In the genomic region with DNA sequence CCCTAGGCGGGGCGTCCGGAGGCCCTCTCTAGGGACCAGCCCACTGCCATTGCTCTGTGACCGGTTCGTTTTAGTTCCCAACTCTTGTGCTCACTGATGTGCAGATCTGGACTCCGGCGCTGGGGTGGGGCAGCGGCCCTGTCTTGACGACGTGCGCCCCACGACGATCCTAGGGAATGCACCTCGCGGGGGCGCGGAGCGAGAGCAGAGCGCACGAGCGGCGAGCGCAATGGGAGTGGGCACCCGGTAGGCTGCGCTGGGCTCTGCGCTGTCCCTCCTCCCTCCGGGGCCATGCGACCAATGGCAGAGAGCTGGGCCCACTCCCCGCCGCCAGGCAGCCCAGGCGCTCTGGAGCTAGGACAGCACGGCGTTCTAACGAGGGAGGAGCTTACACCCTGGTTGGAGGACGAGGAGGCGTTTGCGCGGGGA, we compare ENCODE assay signal across 10 mouse cellular contexts. TPM values are rescaled to one million over a fixed set of nuclear protein-coding genes. Genes with fewer than 3 reads are reported as not detected.
DNase-seq lines count a peak whose midpoint lies in the region; ATAC-seq and TF ChIP-seq lines count a peak whose summit lies in the region.
"Had no signal": no experiment of that assay in that cellular context is flagged by ENCODE, and none has a peak within 500 bp of the region (broad histone marks: within the 10 kb centered on the region; RNA-seq: fewer than 3 reads in every experiment).

Sertm1 (minus strand) TSS at position 245 of the 429 bp plus-strand sequence.

- WGBS in stomach, postnatal 0 days: under 1% methylated on average over 38 of the region's 38 CpGs

- ATAC-seq in stomach, postnatal 0 days (ENCODE audit: low FRiP score, low TSS enrichment): no peak; the same call in 1 of the 2 replicates

- intact Hi-C loops in gastrocnemius, adult 2 months (cut with DNase I): no loop called here

- H3K4me1 ChIP-seq in stomach, postnatal 0 days (replicated peaks; ENCODE audit: control insufficient read depth, insufficient read depth): no peaks in the 10 kb centered on the region

- TF ChIP-seq EP300 in stomach, postnatal 0 days (optimal IDR thresholded peaks at IDR 0.05): no peak

- no peak for TF ChIP-seq CTCF in gastrocnemius, adult 2 months (IDR thresholded peaks at IDR 0.05)
- peak; percentile 14; the same call in 1 of the 2 replicates for TF ChIP-seq CTCF in stomach, postnatal 0 days (IDR thresholded peaks at IDR 0.05; ENCODE audit: low read depth)

- no peaks in the 10 kb centered on the region for H3K9me3 ChIP-seq in stomach, postnatal 0 days (ENCODE audit: control insufficient read depth, low read length)

- H3K4me2 ChIP-seq in stomach, postnatal 0 days (replicated peaks; ENCODE audit: low read depth): peak within 1 kb of the TSS; percentile 67

- no peak within 1 kb of the TSS for H3K27ac ChIP-seq in gastrocnemius, adult 2 months
- H3K27ac ChIP-seq in stomach, postnatal 0 days (replicated peaks): no peak within 1 kb of the TSS
- H3K27ac ChIP-seq: macrophage had no signal

- DNase-seq in gastrocnemius, adult 2 months: peak; percentile 15
- DNase-seq in gastrocnemius, adult 18-20 months (ENCODE audit: low spot score): no peak
- DNase-seq in ZHBTc4 (ENCODE audit: low read depth, low spot score): peak; percentile 73
- DNase-seq in frontal cortex, postnatal 10 days (ENCODE audit: low spot score in 2 of 2): peak; percentile 44 to 64
- peak; percentile 69 to 75 for DNase-seq in layer of hippocampus, adult 8-10 months (ENCODE audit: low spot score in 2 of 2)
- DNase-seq in mesoderm, embryonic 11.5 days (ENCODE audit: low read depth, low spot score): peak; percentile 78
- peak; percentile 29 for DNase-seq in stomach, postnatal 0 days (ENCODE audit: low spot score)
- no peak for DNase-seq in urinary bladder, postnatal 14 days (ENCODE audit: low spot score)

- no peak within 1 kb of the TSS for H3K9ac ChIP-seq in stomach, postnatal 0 days (ENCODE audit: low read length)

- peaks cover 3% of the 10 kb centered on the region; the same call in 1 of the 2 replicates for H3K27me3 ChIP-seq in stomach, postnatal 0 days (ENCODE audit: control insufficient read depth, insufficient read depth, low read length)

- H3K36me3 ChIP-seq in stomach, postnatal 0 days (ENCODE audit: control insufficient read depth, insufficient read depth, low read length): no peaks in the 10 kb centered on the region
- H3K36me3 ChIP-seq: G1E had no signal

- peak within 1 kb of the TSS; percentile 53 for H3K4me3 ChIP-seq in gastrocnemius, adult 2 months
- peak within 1 kb of the TSS; percentile 36 for H3K4me3 ChIP-seq in stomach, postnatal 0 days (ENCODE audit: low read depth, low read length)

RNA-seq across cellular contexts. Expression of gene Sertm1, which starts in this region (rescaled TPM):
- total RNA-seq in gastrocnemius, adult 2 months (2021): not detected
- total RNA-seq in gastrocnemius, adult 18-20 months (2021): not detected
- 10 to 100 TPM; 58.4 to 75.1 (median 68.5) TPM for total RNA-seq in layer of hippocampus, adult 8-10 months (2022)
- polyA plus RNA-seq in stomach, postnatal 0 days (2015; fragmentation: Nextera tagmentation; extraction: Ambion mirVana): not detected in 2 replicates
- polyA plus RNA-seq: G1E, macrophage had no signal

Comparison
In these comparisons a context has a peak if more than half of its experiments do, and no peak if none do; other contexts are left out.
1. RNA of gene Sertm1 (total RNA-seq): 58.4 to 75.1 TPM in layer of hippocampus, adult 8-10 months; not detected in gastrocnemius, adult 2 months and not detected in gastrocnemius, adult 18-20 months; every median in the first group is over 10 times any median in the second.
2. Peak in DNase-seq and H3K4me3 ChIP-seq in gastrocnemius, adult 2 months; RNA of the gene not detected or under 1 TPM.
3. Peak in DNase-seq, H3K4me3 ChIP-seq and H3K4me2 ChIP-seq in stomach, postnatal 0 days; RNA of the gene not detected or under 1 TPM.
4. DNase-seq: peak in ZHBTc4 (single experiment), frontal cortex, postnatal 10 days (2 of 2), layer of hippocampus, adult 8-10 months (2 of 2) and mesoderm, embryonic 11.5 days (single experiment); none in gastrocnemius, adult 18-20 months (single experiment) and urinary bladder, postnatal 14 days (single experiment).